Mouse (Mus musculus): ENCODE data around the gene Pcca.
A peak's percentile ranks its signal among the peaks of the same experiment; 100 is the strongest.
"Not testable (repeated sequence)": the region's sequence is repeated elsewhere in the genome, so short reads cannot be mapped to it uniquely, and the experiment has no call there.

The Pcca gene

GRCm38 (mm10) chr14:122560893-122561452 is 26.8 kb downstream of the Pcca start:
- DNase-seq (ENCODE audit: low spot score in 2 of 2): not testable (repeated sequence)

GRCm38 (mm10) chr14:122570862-122571261 is 36.7 kb downstream of the Pcca start:
- no peak for DNase-seq (ENCODE audit: low spot score in 2 of 2)

- DNase-seq (ENCODE audit: low spot score in 2 of 2): no peak
Measured at GRCm38 (mm10) chr14:122574064-122574751, 40.1 kb downstream of the Pcca start.

GRCm38 (mm10) chr14:122577816-122578215 is 43.7 kb downstream of the Pcca start:
- DNase-seq (ENCODE audit: low spot score in 2 of 2): no peak

- no peak for DNase-seq (ENCODE audit: low spot score in 2 of 2)
Measured at GRCm38 (mm10) chr14:122582057-122582456, 47.9 kb downstream of the Pcca start.

GRCm38 (mm10) chr14:122582491-122583077 is 48.5 kb downstream of the Pcca start:
- DNase-seq (ENCODE audit: low spot score in 2 of 2): no peak

GRCm38 (mm10) chr14:122584087-122584486 is 50.0 kb downstream of the Pcca start:
- DNase-seq (ENCODE audit: low spot score in 2 of 2): not testable (repeated sequence)

GRCm38 (mm10) chr14:122586942-122587341 is 52.8 kb downstream of the Pcca start:
- DNase-seq (ENCODE audit: low spot score in 2 of 2): no peak

- DNase-seq (ENCODE audit: low spot score in 2 of 2): no peak
Measured at GRCm38 (mm10) chr14:122597534-122597933, 63.4 kb downstream of the Pcca start.

- no peak for DNase-seq (ENCODE audit: low spot score in 2 of 2)
Measured at GRCm38 (mm10) chr14:122598802-122599201, 64.7 kb downstream of the Pcca start.

- peak in 1 of 2 experiments; percentile 34 for DNase-seq (ENCODE audit: low spot score in 2 of 2)
Measured at GRCm38 (mm10) chr14:122599839-122600238, 65.7 kb downstream of the Pcca start.

- DNase-seq (ENCODE audit: low spot score in 2 of 2): no peak
Measured at GRCm38 (mm10) chr14:122602701-122603100, 68.6 kb downstream of the Pcca start.

- no peak for DNase-seq (ENCODE audit: low spot score in 2 of 2)
Measured at GRCm38 (mm10) chr14:122606499-122606898, 72.4 kb downstream of the Pcca start.

GRCm38 (mm10) chr14:122607456-122607855 is 73.3 kb downstream of the Pcca start:
- no peak for DNase-seq (ENCODE audit: low spot score in 2 of 2)

GRCm38 (mm10) chr14:122608323-122608722 is 74.2 kb downstream of the Pcca start:
- no peak for DNase-seq (ENCODE audit: low spot score in 2 of 2)

- DNase-seq (ENCODE audit: low spot score in 2 of 2): no peak
Measured at GRCm38 (mm10) chr14:122611035-122611434, 76.9 kb downstream of the Pcca start.

GRCm38 (mm10) chr14:122612317-122612716 is 78.2 kb downstream of the Pcca start:
- no peak for DNase-seq (ENCODE audit: low spot score in 2 of 2)

- DNase-seq (ENCODE audit: low spot score in 2 of 2): no peak
Measured at GRCm38 (mm10) chr14:122617656-122618055, 83.5 kb downstream of the Pcca start.

- DNase-seq (ENCODE audit: low spot score in 2 of 2): no peak
Measured at GRCm38 (mm10) chr14:122633416-122633815, 99.3 kb downstream of the Pcca start.

GRCm38 (mm10) chr14:122636601-122637000 is 102.5 kb downstream of the Pcca start:
- DNase-seq (ENCODE audit: low spot score in 2 of 2): no peak

- DNase-seq (ENCODE audit: low spot score in 2 of 2): no peak
Measured at GRCm38 (mm10) chr14:122637798-122638555, 103.9 kb downstream of the Pcca start.

GRCm38 (mm10) chr14:122639168-122639720 is 105.1 kb downstream of the Pcca start:
- no peak for DNase-seq (ENCODE audit: low spot score in 2 of 2)

All from spleen, postnatal 4 days (tissue).